Mouse (Mus musculus) CH12.LX (cell line): ENCODE measurements around the gene Rps19bp1.

Experiments
- CHD1 ChIP-seq: IDR thresholded peaks from 2 replicates; pipeline ENCODE4 v1.6.1; 2012; ENCODE audit warnings: low read depth, low read length, improper control_type of control experiment, inconsistent platforms
- CTCF ChIP-seq, 2 experiments: IDR thresholded peaks in 1 of 2; conservative IDR thresholded peaks in 1 of 2; 2 replicates each; pipeline ENCODE4 v1.5.1; 2011 to 2012; ENCODE audit warnings: low read depth in 2 of 2, low read length in 2 of 2, improper control_type of control experiment in 1 of 2, inconsistent platforms in 1 of 2, mild to moderate bottlenecking in 1 of 2, moderate library complexity in 1 of 2
- EP300 ChIP-seq: IDR thresholded peaks from 2 replicates; pipeline ENCODE4 v1.6.1; 2011; ENCODE audit warnings: low read length, improper control_type of control experiment
- POLR2A ChIP-seq: IDR thresholded peaks from 2 replicates; pipeline ENCODE4 v1.6.1; 2011; ENCODE audit warnings: low read depth, mild to moderate bottlenecking, improper control_type of control experiment, low read length
- RAD21 ChIP-seq: IDR thresholded peaks from 2 replicates; pipeline ENCODE4 v1.6.1; 2011; ENCODE audit warnings: low read depth, mild to moderate bottlenecking, low read length, improper control_type of control experiment, moderate library complexity
- USF1 ChIP-seq: IDR thresholded peaks from 2 replicates; pipeline ENCODE4 v1.6.1; 2014; ENCODE audit warnings: low read depth, mild to moderate bottlenecking, inconsistent platforms, low read length, improper control_type of control experiment
- USF2 ChIP-seq: conservative IDR thresholded peaks from 2 replicates; pipeline ENCODE4 v1.6.1; 2011; ENCODE audit warnings: low read depth, low read length, improper control_type of control experiment

GRCm38 (mm10) chr15:80228071-80228800, 35.9 kb downstream of the Rps19bp1 start:
- no peak for TF ChIP-seq CTCF (conservative IDR thresholded peaks at IDR 0.05 in 1 of 2, IDR thresholded peaks at IDR 0.05 in 1 of 2; ENCODE audit: low read depth in 2 of 2, low read length in 2 of 2)
- no peak for TF ChIP-seq RAD21
- no peak for TF ChIP-seq USF1
- no peak for TF ChIP-seq POLR2A
- no peak for TF ChIP-seq EP300
- TF ChIP-seq USF2, result no peak
- TF ChIP-seq CHD1, result no peak
